Mouse (Mus musculus) lung, embryonic 16.5 days (tissue): ENCODE data around the gene Raf1. TPM values are rescaled to one million over a fixed set of nuclear protein-coding genes. Genes with fewer than 3 reads are reported as not detected.

Experiments
- ATAC-seq: fragments of 200-750 bp; cut with Nextera tagmentation; 2 replicates; pipeline ENCODE4 v1.8.0; 2017; ENCODE audit warnings: low read depth, mild to moderate bottlenecking, moderate library complexity
- H3K27ac ChIP-seq: fragments of 300-500 bp; sonication (generic); 2 replicates; pipeline ENCODE4 v1.5.1; 2014; ENCODE audit warnings: mild to moderate bottlenecking, control low read depth, low read length
- H3K27me3 ChIP-seq: fragments of 300-500 bp; sonication (generic); 2 replicates; pipeline ENCODE4 v1.6.1; 2014; ENCODE audit warnings: low read depth, low read length, mixed read lengths; ENCODE audit not compliant: control insufficient read depth, insufficient read depth
- H3K36me3 ChIP-seq: fragments of 300-500 bp; sonication (generic); 2 replicates; pipeline ENCODE4 v1.6.1; 2014; ENCODE audit warnings: low read length; ENCODE audit not compliant: control insufficient read depth, insufficient read depth
- H3K4me1 ChIP-seq: fragments of 300-500 bp; sonication (generic); replicated peaks from 2 replicates; pipeline ENCODE4 v1.6.1; 2014; ENCODE audit warnings: low read length, mixed read lengths; ENCODE audit not compliant: control insufficient read depth, insufficient read depth
- H3K4me2 ChIP-seq: fragments of 300-500 bp; sonication (generic); 2 replicates; pipeline ENCODE4 v1.6.1; 2014; ENCODE audit warnings: low read depth, low read length, control low read depth
- H3K4me3 ChIP-seq: fragments of 300-500 bp; sonication (generic); 2 replicates; pipeline ENCODE4 v1.5.1; 2014; ENCODE audit warnings: mild to moderate bottlenecking, low read length, control low read depth
- H3K9ac ChIP-seq: fragments of 300-500 bp; sonication (generic); 2 replicates; pipeline ENCODE4 v1.6.1; 2014; ENCODE audit warnings: low read length, control low read depth
- H3K9me3 ChIP-seq: fragments of 300-500 bp; sonication (generic); 2 replicates; pipeline ENCODE4 v1.6.1; 2016; ENCODE audit warnings: low read length; ENCODE audit not compliant: control insufficient read depth
- WGBS: fragments of 180-500 bp; shearing (Covaris S2); extraction: QIAGEN DNeasy Blood & Tissue Kit; methylation state at CpG from one replicate; pipeline ENCODE4 v1.1.7; 2014; 5-methylcytosine and 5-hydroxymethylcytosine counted together
- polyA plus RNA-seq: library from polyadenylated mRNA; unstranded; fragments of >200 nt; fragmentation: Nextera tagmentation; extraction: Ambion mirVana; gene quantifications from 2 replicates; pipeline ENCODE4 v1.2.1, GENCODE M21; 2015

Raf1 gene
- polyA plus RNA-seq, 1 experiment from 2014 or later = 80.8 TPM

- Histone ChIP-seq H3K27ac (no peak overlapping the region), H3K4me1 (peaks cover 3% of the 10 kb centered on the region; the same call in 1 of the 2 replicates), H3K4me3 (no peak overlapping the region), H3K27me3 (no peaks in the 10 kb centered on the region), H3K9me3 (no peaks in the 10 kb centered on the region), H3K9ac (no peak overlapping the region), H3K4me2 (no peak overlapping the region), H3K36me3 (peaks cover 8% of the 10 kb centered on the region; the same call in 1 of the 2 replicates)
- 74% methylated on average over 4 of the region's 4 CpGs for WGBS
- ATAC-seq = no peak
Observed at GRCm38 (mm10) chr6:115607429-115607828, 69.0 kb downstream of the Raf1 start.

GRCm38 (mm10) chr6:115606461-115606860 is 70.0 kb downstream of the Raf1 start:
- Histone ChIP-seq H3K9ac (no peak overlapping the region), H3K4me3 (no peak overlapping the region), H3K4me1 (peaks cover 3% of the 10 kb centered on the region; the same call in 1 of the 2 replicates), H3K27ac (no peak overlapping the region), H3K9me3 (no peaks in the 10 kb centered on the region), H3K27me3 (no peaks in the 10 kb centered on the region), H3K4me2 (no peak overlapping the region), H3K36me3 (peaks cover 8% of the 10 kb centered on the region; the same call in 1 of the 2 replicates)
- WGBS = 65% methylated on average over 1 of the region's 1 CpGs
- no peak for ATAC-seq

- peaks cover 3% of the 10 kb centered on the region; the same call in 1 of the 2 replicates for H3K4me1 ChIP-seq
- peak within 1 kb of the TSS; percentile 72 for H3K4me2 ChIP-seq
- ATAC-seq = peak; percentile 96
- under 1% methylated on average over 42 of the region's 61 CpGs for WGBS
- H3K27ac ChIP-seq = peak within 1 kb of the TSS; percentile 65
- no peaks in the 10 kb centered on the region for H3K27me3 ChIP-seq
- peak within 1 kb of the TSS; percentile 91 for H3K9ac ChIP-seq
- no peaks in the 10 kb centered on the region for H3K9me3 ChIP-seq
- peak within 1 kb of the TSS; percentile 85 for H3K4me3 ChIP-seq
- H3K36me3 ChIP-seq = no peaks in the 10 kb centered on the region
Observed at GRCm38 (mm10) chr6:115601715-115602523, 74.5 kb downstream of the Raf1 start, which contains the start of gene Mkrn2. Gene Mkrn2 (plus strand): TSS chr6:115601902.

- Histone ChIP-seq H3K4me1 (peaks cover 3% of the 10 kb centered on the region; the same call in 1 of the 2 replicates), H3K27ac (no peak overlapping the region), H3K4me3 (peak overlapping the region; percentile 85), H3K36me3 (no peaks in the 10 kb centered on the region), H3K27me3 (no peaks in the 10 kb centered on the region), H3K9me3 (no peaks in the 10 kb centered on the region), H3K9ac (no peak overlapping the region), H3K4me2 (peak overlapping the region; percentile 45)
- ATAC-seq = no peak
- 55% methylated on average over 4 of the region's 4 CpGs for WGBS
Observed at GRCm38 (mm10) chr6:115601322-115601714, 75.1 kb downstream of the Raf1 start.

DNA sequence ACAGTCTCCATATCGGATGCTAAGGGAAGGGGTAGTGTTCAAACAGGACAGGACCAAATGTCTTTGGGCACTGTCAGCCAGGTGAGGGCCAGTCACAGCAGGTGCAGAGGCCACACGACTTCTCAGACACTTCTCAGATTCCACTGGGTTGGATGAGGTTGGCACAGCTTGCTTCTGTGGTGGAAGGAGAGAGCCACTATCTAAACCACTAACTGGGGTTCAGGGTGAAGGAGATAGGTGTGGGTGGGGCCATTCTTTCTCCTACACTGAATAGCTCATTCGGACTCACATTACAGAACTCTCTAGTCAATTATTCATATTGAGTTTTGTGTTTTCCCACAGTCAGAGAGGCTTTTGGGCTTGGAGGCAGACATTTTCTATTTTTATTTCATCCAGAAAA is 80.8 kb downstream of the Raf1 start:
- Histone ChIP-seq H3K4me2 (no peak overlapping the region), H3K27ac (no peak overlapping the region), H3K9me3 (no peaks in the 10 kb centered on the region), H3K4me3 (no peak overlapping the region), H3K9ac (no peak overlapping the region), H3K36me3 (no peaks in the 10 kb centered on the region), H3K27me3 (no peaks in the 10 kb centered on the region), H3K4me1 (no peaks in the 10 kb centered on the region)
- no peak for ATAC-seq
- WGBS = 59% methylated on average over 3 of the region's 3 CpGs

GRCm38 (mm10) chr6:115594463-115594862 is 82.0 kb downstream of the Raf1 start:
- Histone ChIP-seq H3K4me1 (no peaks in the 10 kb centered on the region), H3K27me3 (no peaks in the 10 kb centered on the region), H3K4me2 (no peak overlapping the region), H3K36me3 (no peaks in the 10 kb centered on the region), H3K27ac (no peak overlapping the region), H3K9ac (no peak overlapping the region), H3K9me3 (no peaks in the 10 kb centered on the region), H3K4me3 (no peak overlapping the region)
- 85% methylated on average over 3 of the region's 3 CpGs for WGBS
- no peak for ATAC-seq

DNA sequence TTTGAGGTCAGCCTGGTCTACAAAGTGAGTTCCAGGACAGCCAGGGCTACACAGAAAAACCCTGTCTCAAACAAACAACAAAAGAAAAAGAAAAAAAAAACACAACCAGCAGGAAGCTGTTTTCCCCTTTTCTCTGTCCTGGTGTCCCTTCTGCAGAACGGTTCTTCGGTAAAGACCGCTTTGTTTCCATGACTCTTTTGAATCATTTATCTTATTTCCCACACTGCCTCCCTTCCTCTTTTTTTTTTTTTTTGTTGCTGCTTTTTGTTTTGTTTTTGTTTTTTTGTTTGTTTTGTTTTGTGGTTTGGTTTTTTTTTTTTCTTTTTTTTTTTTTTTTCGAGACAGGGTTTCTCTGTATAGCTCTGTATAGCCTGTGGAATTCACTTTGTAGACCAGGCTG is 83.2 kb downstream of the Raf1 start:
- ATAC-seq = no peak
- 84% methylated on average over 4 of the region's 4 CpGs for WGBS
- H3K27me3 ChIP-seq = no peaks in the 10 kb centered on the region
- H3K27ac ChIP-seq = no peak overlapping the region
- no peaks in the 10 kb centered on the region for H3K4me1 ChIP-seq
- H3K4me2 ChIP-seq = no peak overlapping the region
- H3K9me3 ChIP-seq = no peaks in the 10 kb centered on the region
- H3K4me3 ChIP-seq = no peak overlapping the region
- no peaks in the 10 kb centered on the region for H3K36me3 ChIP-seq
- H3K9ac ChIP-seq = no peak overlapping the region

DNA sequence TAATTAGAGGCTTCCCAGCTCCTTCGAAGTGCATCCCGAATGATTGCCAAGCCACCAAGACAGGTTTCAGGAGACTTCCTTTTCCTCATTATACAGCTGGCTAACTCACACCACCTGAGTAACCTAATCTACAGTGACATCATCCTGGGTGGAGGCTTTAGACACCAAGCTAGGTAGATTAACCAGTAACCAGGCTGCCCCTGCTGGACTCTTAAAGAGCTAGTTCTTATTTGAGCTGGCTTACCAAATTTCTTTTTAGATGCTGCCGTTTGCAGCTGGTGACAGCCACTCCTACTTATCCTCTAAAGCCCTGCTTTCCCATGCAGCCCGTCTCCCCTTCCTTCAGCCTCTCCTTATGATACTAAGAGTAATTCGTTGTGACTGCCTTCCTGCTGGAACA is 84.0 kb downstream of the Raf1 start, which contains the start of gene Mkrn2os:
TSS of gene Mkrn2os (minus strand) at position 119 of the 400 bp plus-strand sequence.
- Histone ChIP-seq H3K27ac (no peak within 1 kb of the TSS), H3K4me1 (no peaks in the 10 kb centered on the region), H3K9ac (no peak within 1 kb of the TSS), H3K27me3 (no peaks in the 10 kb centered on the region), H3K36me3 (no peaks in the 10 kb centered on the region), H3K9me3 (no peaks in the 10 kb centered on the region), H3K4me2 (no peak within 1 kb of the TSS), H3K4me3 (no peak within 1 kb of the TSS)
- ATAC-seq = no peak
- WGBS = 39% methylated on average over 5 of the region's 5 CpGs

DNA sequence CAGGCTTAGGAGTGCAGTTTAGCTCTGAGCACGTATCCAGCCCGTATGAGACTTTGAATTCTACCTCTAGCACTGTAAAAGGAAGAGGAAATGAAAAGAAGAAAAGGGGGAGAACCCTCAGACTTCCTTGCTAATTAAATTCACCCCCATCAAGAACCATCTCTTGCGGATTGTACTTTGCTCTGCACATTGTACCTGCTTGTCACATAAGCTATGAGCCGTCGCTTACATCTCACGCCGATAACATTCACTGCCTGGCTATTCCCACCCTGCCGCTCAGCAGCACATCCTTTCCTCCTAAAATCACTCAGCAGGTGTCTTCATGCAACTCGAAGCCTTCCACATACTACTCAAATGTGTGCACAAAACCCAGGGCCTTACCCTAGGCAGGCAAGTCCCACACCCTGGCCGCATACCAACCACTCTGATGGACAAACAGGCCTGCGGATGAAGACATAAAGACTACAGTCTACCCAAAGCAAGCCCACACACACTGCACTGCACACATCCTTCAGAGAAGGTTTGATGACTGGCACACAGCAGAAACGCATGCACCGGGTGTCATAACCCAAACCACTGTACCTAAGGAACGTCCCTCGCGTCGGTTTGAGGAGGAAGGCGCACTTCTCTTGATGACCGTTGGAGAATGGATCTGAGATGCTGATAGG is 84.6 kb downstream of the Raf1 start:
- 75% methylated on average over 19 of the region's 19 CpGs for WGBS
- no peak overlapping the region for H3K27ac ChIP-seq
- no peaks in the 10 kb centered on the region for H3K9me3 ChIP-seq
- no peak overlapping the region for H3K4me3 ChIP-seq
- no peak overlapping the region for H3K4me2 ChIP-seq
- no peaks in the 10 kb centered on the region for H3K27me3 ChIP-seq
- ATAC-seq = no peak
- no peaks in the 10 kb centered on the region for H3K36me3 ChIP-seq
- H3K9ac ChIP-seq = no peak overlapping the region
- H3K4me1 ChIP-seq = no peaks in the 10 kb centered on the region
